Mouse (Mus musculus) erythroblast, embryonic 14.5 days (primary cell): ENCODE data around the gene Psmc3ip.

Experiments
- GATA1 ChIP-seq: IDR thresholded peaks from 2 replicates; pipeline ENCODE4 v1.6.1; 2012; ENCODE audit warnings: low read length, inconsistent platforms, mixed read lengths
- TAL1 ChIP-seq: IDR thresholded peaks from 3 replicates; pipeline ENCODE4 v1.6.1; 2012; ENCODE audit warnings: low read length, inconsistent platforms, mixed read lengths

- TF ChIP-seq GATA1 (no peak), TAL1 (no peak)
Measured at GRCm38 (mm10) chr11:101062165-101062884, 32.9 kb downstream of the Psmc3ip start.
